Mouse (Mus musculus): ENCODE measurements around the gene Cspg5. TPM values are rescaled to one million over a fixed set of nuclear protein-coding genes. Genes with fewer than 3 reads are reported as not detected.

The Cspg5 gene
- polyA plus RNA-seq, 1 experiment = 0.24 TPM

DNA sequence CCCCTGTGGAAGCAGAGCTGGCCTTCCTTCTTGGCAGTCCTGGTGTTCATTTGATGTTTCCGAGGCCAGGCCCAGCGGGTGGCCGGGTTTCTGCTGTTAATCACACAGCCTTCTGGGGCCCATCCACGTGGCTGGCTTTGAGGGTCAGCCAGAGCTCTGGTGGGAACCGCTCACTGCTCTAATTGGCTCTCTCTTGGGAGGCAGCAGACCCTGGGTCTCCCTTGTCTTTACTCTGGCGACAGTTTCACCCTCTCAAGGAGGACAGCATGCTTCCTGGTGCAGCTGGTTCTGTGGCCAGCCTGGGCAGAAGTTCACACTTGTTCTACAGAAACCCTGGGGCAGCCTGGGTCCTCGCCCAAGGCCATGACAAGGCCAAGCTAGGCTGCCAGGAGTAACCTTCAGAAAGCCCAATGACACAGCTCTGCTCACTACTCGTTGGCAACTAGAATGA, 33.9 kb downstream of the Cspg5 start:
- Histone ChIP-seq H3ac (ENCODE audit: control insufficient read depth, insufficient read length) (no peak overlapping the region), H3K27me3 (ENCODE audit: control insufficient read depth, insufficient read depth, insufficient read length) (peaks cover 10% of the 10 kb centered on the region), H3K4me2 (ENCODE audit: low read depth) (no peak overlapping the region), H3K4me3 (no peak overlapping the region), H3K79me2 (ENCODE audit: control insufficient read depth, insufficient read depth) (no peaks in the 10 kb centered on the region), H3K36me3 (ENCODE audit: control insufficient read depth, insufficient read depth) (no peaks in the 10 kb centered on the region)
- TF ChIP-seq USF1 (IDR thresholded peaks at IDR 0.05; ENCODE audit: low read depth) (no peak), REST (IDR thresholded peaks at IDR 0.05; ENCODE audit: insufficient read depth, insufficient read length) (no peak), TCF12 (IDR thresholded peaks at IDR 0.05; ENCODE audit: insufficient read depth, poor library complexity, severe bottlenecking) (no peak), MYOG (IDR thresholded peaks at IDR 0.05; ENCODE audit: control insufficient read depth in 1 of 3, insufficient read depth in 1 of 3, insufficient read length in 2 of 3, low read depth in 2 of 3) (no peak), MYOD1 (IDR thresholded peaks at IDR 0.05; ENCODE audit: control insufficient read depth in 1 of 3, insufficient read length in 2 of 3, low read depth in 2 of 3) (no peak), POLR2A (IDR thresholded peaks at IDR 0.05; ENCODE audit: insufficient read length, low read depth) (no peak), CEBPB (IDR thresholded peaks at IDR 0.05; ENCODE audit: insufficient read depth, poor library complexity, severe bottlenecking) (no peak), POLR2AphosphoS2 (IDR thresholded peaks at IDR 0.05; ENCODE audit: insufficient read length, low read depth) (no peak)

DNA sequence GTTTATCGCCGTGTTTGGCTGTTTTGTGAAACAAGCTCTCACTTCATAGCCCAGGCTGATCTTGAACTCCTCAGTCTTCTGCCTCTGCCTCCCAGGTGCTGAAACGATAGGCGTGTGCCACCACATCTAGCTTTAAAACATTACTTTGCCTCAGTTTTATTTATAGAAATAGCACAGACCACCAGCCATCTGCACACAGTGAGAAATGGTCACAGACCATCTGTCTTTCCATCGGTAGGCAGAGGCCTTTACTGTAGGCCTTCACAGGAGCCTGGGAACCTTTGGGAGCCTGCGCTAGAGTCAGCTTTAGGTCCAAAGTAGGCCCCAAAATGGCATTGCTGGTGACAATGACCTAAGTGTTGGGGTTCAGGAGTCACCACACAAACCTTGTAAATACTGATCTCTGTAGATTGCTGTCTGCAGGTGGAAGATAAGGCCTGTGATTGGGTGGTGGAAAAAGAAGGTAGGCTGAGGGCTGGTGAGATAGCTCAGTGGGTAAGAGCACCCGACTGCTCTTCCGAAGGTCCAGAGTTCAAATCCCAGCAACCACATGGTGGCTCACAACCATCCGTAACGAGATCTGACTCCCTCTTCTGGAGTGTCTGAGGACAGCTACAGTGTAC, 40.6 kb downstream of the Cspg5 start:
- Histone ChIP-seq H3ac (ENCODE audit: control insufficient read depth, insufficient read length) (no peak overlapping the region), H3K79me2 (ENCODE audit: control insufficient read depth, insufficient read depth) (no peaks in the 10 kb centered on the region), H3K36me3 (ENCODE audit: control insufficient read depth, insufficient read depth) (no peaks in the 10 kb centered on the region), H3K27me3 (ENCODE audit: control insufficient read depth, insufficient read depth, insufficient read length) (peaks cover 9% of the 10 kb centered on the region), H3K4me2 (ENCODE audit: low read depth) (no peak overlapping the region), H3K4me3 (no peak overlapping the region)
- TF ChIP-seq TCF12 (IDR thresholded peaks at IDR 0.05; ENCODE audit: insufficient read depth, poor library complexity, severe bottlenecking) (no peak), E2F4 (IDR thresholded peaks at IDR 0.05; ENCODE audit: insufficient read depth) (no peak), CEBPB (IDR thresholded peaks at IDR 0.05; ENCODE audit: insufficient read depth, poor library complexity, severe bottlenecking) (no peak), TCF3 (IDR thresholded peaks at IDR 0.05; ENCODE audit: insufficient read length, low read depth) (no peak), MYOD1 (IDR thresholded peaks at IDR 0.05; ENCODE audit: control insufficient read depth in 1 of 3, insufficient read length in 2 of 3, low read depth in 2 of 3) (no peak), POLR2A (IDR thresholded peaks at IDR 0.05; ENCODE audit: insufficient read length, low read depth) (no peak), SRF (IDR thresholded peaks at IDR 0.05; ENCODE audit: control insufficient read depth, insufficient read length, low read depth) (no peak), USF1 (IDR thresholded peaks at IDR 0.05; ENCODE audit: low read depth) (no peak), MYOG (IDR thresholded peaks at IDR 0.05; ENCODE audit: control insufficient read depth in 1 of 3, insufficient read depth in 1 of 3, insufficient read length in 2 of 3, low read depth in 2 of 3) (no peak), MAX (IDR thresholded peaks at IDR 0.05; ENCODE audit: low read depth) (no peak), REST (IDR thresholded peaks at IDR 0.05; ENCODE audit: insufficient read depth, insufficient read length) (no peak), POLR2AphosphoS2 (IDR thresholded peaks at IDR 0.05; ENCODE audit: insufficient read length, low read depth) (no peak)

DNA sequence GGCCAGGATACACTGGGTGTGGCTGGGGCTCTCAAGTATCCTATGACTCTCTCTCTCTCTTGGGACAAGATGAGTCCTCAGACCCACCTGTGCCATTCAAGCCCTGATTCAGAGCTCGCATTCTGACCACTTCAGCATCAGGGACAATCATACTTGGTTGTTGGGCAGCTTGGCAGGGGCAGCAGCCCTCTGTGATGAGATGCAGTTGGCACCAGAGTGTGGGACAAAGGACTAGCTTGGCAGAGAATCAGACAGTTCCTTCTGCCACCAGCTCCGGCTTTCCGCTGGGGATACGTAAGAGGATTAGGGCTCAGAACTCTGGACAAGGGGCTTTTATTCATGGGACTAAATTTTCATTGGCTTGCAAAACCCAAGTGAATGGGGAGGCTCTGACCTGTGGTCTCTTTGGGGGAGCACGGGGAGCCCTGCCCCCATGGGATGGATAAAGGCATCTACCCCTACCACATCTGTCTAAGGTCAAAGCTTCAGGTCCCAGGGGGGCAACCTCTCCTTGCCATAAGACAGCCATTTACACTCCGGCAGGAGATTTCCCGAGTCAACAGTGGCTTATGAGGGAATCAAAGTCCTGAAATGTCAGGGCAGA, 43.8 kb downstream of the Cspg5 start:
- Histone ChIP-seq H3ac (ENCODE audit: control insufficient read depth, insufficient read length) (no peak overlapping the region), H3K36me3 (ENCODE audit: control insufficient read depth, insufficient read depth) (no peaks in the 10 kb centered on the region), H3K79me2 (ENCODE audit: control insufficient read depth, insufficient read depth) (no peaks in the 10 kb centered on the region)

DNA sequence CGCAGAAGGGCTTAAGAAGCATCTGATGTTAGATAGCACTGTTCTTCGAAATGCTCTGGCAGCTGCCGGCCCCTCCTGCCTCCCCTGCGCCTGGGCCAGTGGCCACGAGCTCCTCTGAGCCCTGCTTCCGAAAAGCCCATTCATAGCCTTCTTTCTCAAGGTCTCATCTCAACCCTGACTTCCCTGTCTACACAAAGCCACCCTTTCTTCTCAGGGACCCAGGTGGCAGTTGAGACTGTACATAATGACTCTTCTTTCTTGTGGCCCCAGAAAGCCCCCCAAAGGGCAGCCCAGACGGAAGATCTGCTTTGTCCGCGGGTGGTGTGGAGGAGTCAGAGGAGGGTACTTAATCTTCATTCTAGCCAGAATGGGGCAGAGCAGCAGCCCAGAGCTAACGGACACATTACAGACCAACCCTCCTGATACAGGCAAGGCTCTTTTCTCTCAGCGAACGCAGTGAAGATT, 49.7 kb downstream of the Cspg5 start:
- no peak overlapping the region for H3K4me2 ChIP-seq (ENCODE audit: low read depth)
- H3ac ChIP-seq (ENCODE audit: control insufficient read depth, insufficient read length) = no peak overlapping the region
- no peaks in the 10 kb centered on the region for H3K27me3 ChIP-seq (ENCODE audit: control insufficient read depth, insufficient read depth, insufficient read length)
- H3K4me3 ChIP-seq = no peak overlapping the region
- no peaks in the 10 kb centered on the region for H3K79me2 ChIP-seq (ENCODE audit: control insufficient read depth, insufficient read depth)
- no peaks in the 10 kb centered on the region for H3K36me3 ChIP-seq (ENCODE audit: control insufficient read depth, insufficient read depth)
- TF ChIP-seq REST (IDR thresholded peaks at IDR 0.05; ENCODE audit: insufficient read depth, insufficient read length) = no peak
- TF ChIP-seq SRF (IDR thresholded peaks at IDR 0.05; ENCODE audit: control insufficient read depth, insufficient read length, low read depth) = no peak
- no peak for TF ChIP-seq MYOG (IDR thresholded peaks at IDR 0.05; ENCODE audit: control insufficient read depth in 1 of 3, insufficient read depth in 1 of 3, insufficient read length in 2 of 3, low read depth in 2 of 3)
- no peak for TF ChIP-seq E2F4 (IDR thresholded peaks at IDR 0.05; ENCODE audit: insufficient read depth)
- no peak for TF ChIP-seq MYOD1 (IDR thresholded peaks at IDR 0.05; ENCODE audit: control insufficient read depth in 1 of 3, insufficient read length in 2 of 3, low read depth in 2 of 3)
- TF ChIP-seq TCF12 (IDR thresholded peaks at IDR 0.05; ENCODE audit: insufficient read depth, poor library complexity, severe bottlenecking) = no peak
- no peak for TF ChIP-seq POLR2A (IDR thresholded peaks at IDR 0.05; ENCODE audit: insufficient read length, low read depth)
- TF ChIP-seq MAX (IDR thresholded peaks at IDR 0.05; ENCODE audit: low read depth) = no peak
- no peak for TF ChIP-seq USF1 (IDR thresholded peaks at IDR 0.05; ENCODE audit: low read depth)
- no peak for TF ChIP-seq TCF3 (IDR thresholded peaks at IDR 0.05; ENCODE audit: insufficient read length, low read depth)
- TF ChIP-seq CEBPB (IDR thresholded peaks at IDR 0.05; ENCODE audit: insufficient read depth, poor library complexity, severe bottlenecking) = no peak
- no peak for TF ChIP-seq POLR2AphosphoS2 (IDR thresholded peaks at IDR 0.05; ENCODE audit: insufficient read length, low read depth)

More for the DNA sequence above, 43.8 kb downstream of the Cspg5 start:
- TF ChIP-seq CEBPB (IDR thresholded peaks at IDR 0.05; ENCODE audit: insufficient read depth, poor library complexity, severe bottlenecking) (no peak), USF1 (IDR thresholded peaks at IDR 0.05; ENCODE audit: low read depth) (no peak), TCF3 (IDR thresholded peaks at IDR 0.05; ENCODE audit: insufficient read length, low read depth) (no peak), MYOG (IDR thresholded peaks at IDR 0.05; ENCODE audit: control insufficient read depth in 1 of 3, insufficient read depth in 1 of 3, insufficient read length in 2 of 3, low read depth in 2 of 3) (no peak), E2F4 (IDR thresholded peaks at IDR 0.05; ENCODE audit: insufficient read depth) (no peak), POLR2A (IDR thresholded peaks at IDR 0.05; ENCODE audit: insufficient read length, low read depth) (no peak), MAX (IDR thresholded peaks at IDR 0.05; ENCODE audit: low read depth) (no peak), REST (IDR thresholded peaks at IDR 0.05; ENCODE audit: insufficient read depth, insufficient read length) (no peak), POLR2AphosphoS2 (IDR thresholded peaks at IDR 0.05; ENCODE audit: insufficient read length, low read depth) (no peak), SRF (IDR thresholded peaks at IDR 0.05; ENCODE audit: control insufficient read depth, insufficient read length, low read depth) (no peak), MYOD1 (IDR thresholded peaks at IDR 0.05; ENCODE audit: control insufficient read depth in 1 of 3, insufficient read length in 2 of 3, low read depth in 2 of 3) (no peak), TCF12 (IDR thresholded peaks at IDR 0.05; ENCODE audit: insufficient read depth, poor library complexity, severe bottlenecking) (no peak)
- Histone ChIP-seq H3K4me2 (ENCODE audit: low read depth) (no peak overlapping the region), H3K4me3 (no peak overlapping the region), H3K27me3 (ENCODE audit: control insufficient read depth, insufficient read depth, insufficient read length) (peaks cover 5% of the 10 kb centered on the region)

All from myocyte (in vitro differentiated cells).